Mouse (Mus musculus): ENCODE measurements around the gene Speer4e. TPM values are rescaled to one million over a fixed set of nuclear protein-coding genes. Genes with fewer than 3 reads are reported as not detected.
"Not testable (repeated sequence)": the region's sequence is repeated elsewhere in the genome, so short reads cannot be mapped to it uniquely, and the experiment has no call there.

Speer4e gene
- not detected for total RNA-seq (2021)

DNA sequence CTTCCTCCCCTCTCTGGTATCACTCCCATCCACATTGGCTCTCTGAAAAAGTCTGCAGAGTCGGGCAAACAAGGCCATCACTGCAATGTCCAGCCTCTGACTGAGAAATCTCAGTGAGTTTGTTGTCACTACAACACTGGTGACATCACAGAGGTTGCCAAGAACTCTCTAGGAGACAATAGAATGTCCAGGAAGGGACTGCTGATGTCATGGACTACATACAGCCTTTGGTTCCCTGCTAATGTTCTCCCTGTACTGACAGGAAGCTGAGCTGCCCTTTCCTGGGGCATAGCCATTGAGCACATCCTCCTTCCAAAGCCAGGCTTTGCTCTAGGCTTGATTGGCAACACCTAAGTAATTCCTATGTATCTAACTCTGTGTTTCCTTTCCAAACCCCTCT lies at the start of gene Speer4e:
Speer4e (minus strand) TSS at position 101 of the 400 bp plus-strand sequence.
- DNase-seq (ENCODE audit: extremely low spot score in 1 of 2, low spot score in 2 of 2); intact Hi-C loops (cut with DNase I): not testable (repeated sequence)

DNA sequence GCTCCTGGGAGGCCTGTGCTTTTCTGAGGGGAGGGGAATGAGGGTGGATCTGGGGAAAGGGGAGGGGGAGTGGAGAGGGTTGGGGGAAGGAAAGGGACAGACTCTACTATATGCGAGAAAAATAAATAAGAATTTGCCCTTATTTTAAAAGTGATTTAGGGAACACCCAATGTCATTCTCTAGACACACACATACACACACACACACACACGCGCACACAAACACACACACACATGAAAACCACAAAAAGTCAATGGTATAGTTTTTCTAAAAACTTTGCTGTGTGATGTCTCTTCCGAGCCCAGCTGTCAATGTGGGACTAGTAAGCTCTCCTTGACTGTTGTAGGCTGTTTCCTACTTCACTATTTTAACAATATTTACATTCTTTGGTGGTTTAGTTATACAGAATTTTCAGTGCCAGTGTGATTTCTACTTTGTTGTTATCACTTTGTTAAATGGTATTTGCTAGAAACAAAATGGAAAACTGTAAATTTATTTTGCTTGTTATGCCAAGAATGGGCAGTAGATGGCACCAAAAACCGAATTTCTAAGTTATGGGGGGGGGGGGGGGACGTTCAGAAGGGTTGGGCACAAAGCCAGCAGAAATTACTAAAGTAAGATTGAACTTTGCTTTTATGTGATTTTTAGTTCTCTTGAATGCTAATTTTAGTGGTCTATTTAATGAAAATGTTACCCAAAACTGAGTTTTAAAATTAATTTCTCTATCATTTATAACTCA lies 48.6 kb upstream of the Speer4e start:
- intact Hi-C loops (cut with DNase I); DNase-seq (ENCODE audit: extremely low spot score in 1 of 2, low spot score in 2 of 2): not testable (repeated sequence)

DNA sequence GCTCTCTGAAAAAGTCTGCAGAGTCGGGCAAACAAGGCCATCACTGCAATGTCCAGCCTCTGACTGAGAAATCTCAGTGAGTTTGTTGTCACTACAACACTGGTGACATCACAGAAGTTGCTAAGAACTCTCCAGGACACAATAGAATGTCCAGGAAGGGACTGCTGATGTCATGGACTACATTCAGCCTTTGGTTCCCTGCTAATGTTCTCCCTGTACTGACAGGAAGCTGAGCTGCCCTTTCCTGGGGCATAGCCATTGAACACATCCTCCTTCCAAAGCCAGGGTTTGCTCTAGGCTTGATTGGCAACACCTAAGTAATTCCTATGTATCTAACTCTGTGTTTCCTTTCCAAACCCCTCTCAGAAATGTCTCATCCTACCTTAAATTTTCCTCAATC lies 40.6 kb upstream of the Speer4e start, which contains the start of gene Gm10354:
Gm10354 (minus strand) TSS at position 101 of the 400 bp plus-strand sequence.
- DNase-seq (ENCODE audit: extremely low spot score in 1 of 2, low spot score in 2 of 2); intact Hi-C loops (cut with DNase I): not testable (repeated sequence)

DNA sequence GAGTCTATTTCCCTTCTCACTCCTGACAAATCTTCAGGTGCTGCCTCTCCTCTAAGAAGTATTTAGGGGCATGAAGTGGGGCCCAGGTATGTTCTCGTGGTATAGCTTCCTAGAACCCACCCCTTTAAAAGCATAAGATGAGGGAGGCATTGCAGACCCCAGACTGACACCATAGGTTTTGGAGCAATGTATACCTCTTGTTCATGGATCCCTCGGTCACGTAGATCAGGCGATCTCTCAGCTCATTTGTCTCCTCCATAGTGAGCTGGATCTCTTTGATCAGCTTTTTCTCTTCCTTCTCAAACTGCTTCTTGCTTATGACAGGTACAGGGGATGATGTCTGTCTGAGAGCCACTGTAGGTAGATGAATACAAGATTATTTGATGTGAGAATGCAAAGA lies 39.1 kb upstream of the Speer4e start:
- intact Hi-C loops (cut with DNase I); DNase-seq (ENCODE audit: extremely low spot score in 1 of 2, low spot score in 2 of 2): not testable (repeated sequence)

DNA sequence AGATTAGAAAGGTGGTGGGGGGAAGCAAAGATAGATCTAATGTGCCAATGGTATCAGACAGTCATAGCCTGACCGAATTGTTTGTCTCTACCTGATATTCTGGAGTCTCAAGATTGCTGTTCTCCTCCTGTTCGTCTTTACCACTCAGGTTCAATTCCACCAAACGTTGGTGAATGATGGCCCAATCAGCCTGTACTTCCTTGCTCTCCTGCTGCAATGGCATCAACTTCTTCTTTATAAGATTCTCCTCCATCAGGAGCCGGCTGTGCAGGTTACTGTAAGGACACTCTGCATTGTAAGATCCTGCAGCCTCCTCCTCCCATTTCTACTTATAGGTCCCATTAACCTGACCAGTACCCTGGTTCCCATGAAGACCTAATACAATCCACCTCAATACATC lies 37.1 kb upstream of the Speer4e start:
- DNase-seq (ENCODE audit: extremely low spot score in 1 of 2, low spot score in 2 of 2); intact Hi-C loops (cut with DNase I): not testable (repeated sequence)

DNA sequence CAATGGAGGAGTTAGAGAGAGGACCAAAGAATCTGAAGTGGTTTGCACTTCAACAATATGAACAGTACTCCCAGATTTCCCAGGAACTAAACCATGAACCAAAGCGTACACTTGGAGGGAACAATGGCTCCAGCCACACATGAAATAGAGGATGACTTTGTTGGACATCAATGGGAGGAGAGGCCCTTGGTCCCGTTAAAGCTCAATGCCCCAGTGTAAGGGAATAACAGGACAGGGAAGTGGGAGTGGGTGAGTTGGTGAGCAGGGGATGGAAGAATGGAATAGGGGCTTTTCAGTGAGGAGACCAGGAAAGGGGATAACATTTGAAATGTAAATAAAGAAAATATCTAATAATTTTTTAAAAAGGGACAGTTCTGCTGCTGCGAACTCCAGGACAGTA lies 34.6 kb upstream of the Speer4e start:
- intact Hi-C loops (cut with DNase I); DNase-seq (ENCODE audit: extremely low spot score in 1 of 2, low spot score in 2 of 2): not testable (repeated sequence)

DNA sequence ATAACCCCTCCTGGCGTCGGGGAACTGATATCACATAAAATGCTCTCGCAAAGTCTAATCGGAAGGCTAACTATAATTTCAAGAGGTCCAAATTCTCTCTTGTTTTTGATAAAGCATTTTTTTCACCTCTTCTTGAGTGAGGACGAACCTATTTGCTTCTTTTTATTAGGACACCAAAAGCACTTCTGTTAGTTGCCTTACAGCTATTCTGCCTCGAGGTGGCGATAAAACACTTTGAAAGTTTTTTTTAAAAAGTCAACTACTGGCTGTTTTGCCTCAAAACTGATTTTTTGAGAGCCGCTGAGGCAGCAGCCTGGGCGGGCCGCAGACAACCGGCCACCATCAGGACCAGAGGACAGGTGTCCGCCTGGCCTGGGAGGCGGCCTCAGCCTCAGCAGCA lies 25.6 kb upstream of the Speer4e start:
- intact Hi-C loops (cut with DNase I); DNase-seq (ENCODE audit: extremely low spot score in 1 of 2, low spot score in 2 of 2): not testable (repeated sequence)

DNA sequence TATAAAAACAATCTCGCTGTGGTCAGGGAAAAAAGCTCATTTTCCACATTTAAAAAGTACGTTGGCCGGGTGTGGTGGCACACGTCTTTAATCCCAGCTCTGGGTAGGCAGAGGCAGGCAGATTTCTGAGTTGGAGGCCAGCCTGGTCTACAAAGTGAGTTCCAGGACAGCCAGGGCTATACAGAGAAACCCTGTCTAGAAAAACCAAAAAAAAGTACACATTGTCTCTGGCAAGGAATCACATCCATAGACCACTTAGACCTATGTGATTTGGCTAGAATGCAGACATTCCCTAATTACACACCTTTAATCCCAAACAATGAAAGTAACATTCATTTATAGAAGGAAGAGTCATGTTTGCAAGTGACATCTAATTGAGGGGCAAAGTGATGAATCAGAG lies 23.3 kb upstream of the Speer4e start:
- intact Hi-C loops (cut with DNase I); DNase-seq (ENCODE audit: extremely low spot score in 1 of 2, low spot score in 2 of 2): not testable (repeated sequence)

DNA sequence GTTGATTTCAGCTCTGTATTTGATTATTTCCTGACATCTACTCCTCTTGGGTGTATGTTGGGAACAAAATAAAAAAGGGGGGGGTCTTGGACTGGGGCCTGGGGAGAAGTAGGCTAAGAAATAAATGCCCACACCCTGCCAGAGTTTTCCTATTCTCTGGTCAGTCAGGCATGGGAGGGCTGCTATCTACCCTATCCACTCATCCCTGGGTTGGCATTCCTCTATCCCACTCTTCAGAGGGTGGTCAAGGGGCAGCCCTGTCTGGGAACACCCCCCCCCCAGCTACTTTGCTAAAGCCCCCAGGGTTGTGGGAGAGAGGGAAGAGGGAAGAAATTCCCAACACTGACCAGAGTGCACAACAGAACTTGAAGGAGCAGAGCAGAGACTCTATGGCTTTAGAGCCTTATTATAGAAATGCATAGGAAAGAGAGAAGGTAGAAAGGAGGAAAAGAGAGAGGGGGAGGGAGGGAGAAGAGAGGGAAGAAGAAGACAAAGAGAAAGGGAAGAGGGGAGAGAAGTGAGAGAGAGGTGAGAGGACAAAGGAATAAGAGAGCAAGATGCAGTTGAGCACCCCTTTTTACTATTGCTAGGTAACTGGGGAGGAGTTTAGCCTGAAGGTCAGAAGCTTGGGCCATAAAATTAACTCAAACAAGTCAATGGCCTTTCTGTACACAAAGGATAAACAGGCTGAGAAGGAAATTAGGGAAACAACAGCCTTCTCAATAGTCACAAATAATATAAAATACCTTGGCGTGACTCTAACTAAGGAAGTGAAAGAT lies 17.9 kb upstream of the Speer4e start:
- intact Hi-C loops (cut with DNase I); DNase-seq (ENCODE audit: extremely low spot score in 1 of 2, low spot score in 2 of 2): not testable (repeated sequence)

DNA sequence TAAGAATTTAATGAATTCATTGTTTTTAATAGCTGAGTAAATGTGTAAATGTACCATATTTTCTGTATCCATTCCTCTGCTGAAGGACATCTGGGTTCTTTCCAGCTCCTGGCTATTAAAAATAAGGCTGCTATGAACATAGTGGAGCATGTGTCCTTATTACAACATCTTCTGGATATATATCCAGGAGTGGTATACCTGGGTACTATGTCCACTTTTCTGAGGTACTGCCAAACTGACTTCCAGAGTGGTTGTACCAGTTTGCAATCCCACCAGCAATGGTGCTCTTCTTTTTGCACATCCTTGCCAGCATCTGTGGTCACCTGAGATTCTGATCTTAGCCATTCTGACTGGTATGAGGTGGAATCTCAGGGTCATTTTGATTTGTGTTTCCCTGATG lies 15.4 kb upstream of the Speer4e start:
- DNase-seq (ENCODE audit: extremely low spot score in 1 of 2, low spot score in 2 of 2); intact Hi-C loops (cut with DNase I): not testable (repeated sequence)

DNA sequence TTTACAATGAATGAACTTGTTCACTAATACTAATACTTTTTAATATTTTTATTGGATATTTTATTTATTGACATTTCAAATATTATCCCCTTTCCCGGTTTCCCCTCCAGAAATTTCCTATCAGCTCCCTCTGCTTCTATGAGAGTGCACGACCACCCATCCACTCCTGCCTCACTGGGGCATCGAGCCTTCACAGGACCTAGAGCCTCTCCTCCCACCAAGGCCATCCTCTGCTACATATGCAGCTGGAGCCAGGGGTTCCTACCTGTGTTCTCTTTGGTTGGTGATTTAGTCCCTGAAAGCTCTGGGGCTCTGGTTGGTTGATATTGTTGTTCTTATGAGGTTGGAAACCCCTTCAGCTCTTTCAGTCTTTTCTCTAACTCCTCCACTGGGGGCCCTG lies 14.5 kb upstream of the Speer4e start:
- DNase-seq (ENCODE audit: extremely low spot score in 1 of 2, low spot score in 2 of 2); intact Hi-C loops (cut with DNase I): not testable (repeated sequence)

DNA sequence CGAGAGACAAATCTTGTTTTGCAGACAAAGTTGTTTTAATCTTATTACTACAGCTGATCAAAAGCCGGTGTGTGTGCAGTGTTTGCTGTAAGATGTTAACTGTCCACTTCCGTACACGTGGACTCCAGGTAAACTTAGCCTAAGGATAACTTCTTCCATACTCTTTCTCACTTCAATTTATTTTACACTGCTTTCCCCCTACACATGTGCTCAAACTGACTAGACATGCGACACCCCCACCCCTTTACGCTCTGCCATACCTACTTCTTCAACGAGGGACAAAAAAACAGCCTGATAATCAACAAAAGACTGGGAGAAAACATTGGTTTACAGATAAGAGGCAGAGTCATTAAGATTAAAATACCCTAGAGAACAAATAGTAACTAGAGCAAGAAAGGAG lies 13.6 kb upstream of the Speer4e start:
- DNase-seq (ENCODE audit: extremely low spot score in 1 of 2, low spot score in 2 of 2); intact Hi-C loops (cut with DNase I): not testable (repeated sequence)

DNA sequence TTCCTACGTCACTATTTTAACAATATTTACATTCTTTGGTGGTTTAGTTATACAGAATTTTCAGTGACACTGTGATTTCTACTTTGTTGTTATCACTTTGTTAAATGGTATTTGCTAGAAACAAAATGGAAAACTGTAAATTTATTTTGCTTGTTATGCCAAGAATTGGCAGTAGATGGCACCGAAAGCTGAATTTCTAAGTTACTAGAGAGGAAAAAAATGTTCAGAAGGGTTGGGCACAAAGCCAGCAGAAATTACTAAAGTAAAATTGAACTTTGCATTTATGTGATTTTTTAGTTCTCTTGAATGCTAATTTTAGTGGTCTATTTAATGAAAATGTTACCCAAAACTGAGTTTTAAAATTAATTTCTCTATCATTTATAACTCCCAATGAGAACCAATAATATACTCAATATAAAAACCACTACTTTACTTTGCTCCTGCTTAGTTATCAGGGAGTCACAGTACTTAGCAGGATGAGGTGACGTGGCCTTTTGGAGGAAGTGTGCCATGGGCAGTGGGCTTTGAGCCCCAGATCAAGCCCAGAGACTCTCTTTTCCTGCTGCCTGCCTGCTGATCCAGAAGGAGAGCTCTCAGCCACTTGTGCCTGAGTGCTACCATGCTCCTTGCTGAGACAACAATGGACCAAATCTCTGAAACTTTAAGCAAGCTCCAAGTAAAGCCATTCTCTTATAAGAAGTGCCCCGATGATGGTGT lies 9.4 kb upstream of the Speer4e start:
- intact Hi-C loops (cut with DNase I), result not testable (repeated sequence)
- DNase-seq (ENCODE audit: extremely low spot score in 1 of 2, low spot score in 2 of 2), result peak in 1 of 2 experiments; percentile 15

DNA sequence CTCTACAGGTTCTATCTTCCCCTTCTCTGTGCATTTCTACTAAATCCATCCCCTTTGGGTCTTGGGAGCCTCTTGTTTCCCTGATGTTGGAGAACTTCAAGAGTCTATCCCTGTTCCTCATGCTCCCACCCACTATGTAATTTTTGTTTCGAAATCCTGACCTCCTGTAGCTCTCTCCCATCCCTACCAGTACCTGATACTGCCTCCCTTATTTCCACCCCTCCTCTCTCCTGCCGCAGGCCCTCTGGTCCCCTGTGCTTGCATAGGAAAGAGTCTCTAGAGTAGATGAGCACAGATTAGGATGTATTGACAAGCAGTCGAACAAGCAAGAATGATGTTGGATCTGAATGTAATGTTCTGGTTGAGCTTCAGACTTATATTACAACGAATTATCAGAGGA lies 7.3 kb upstream of the Speer4e start:
- DNase-seq (ENCODE audit: extremely low spot score in 1 of 2, low spot score in 2 of 2); intact Hi-C loops (cut with DNase I): not testable (repeated sequence)

DNA sequence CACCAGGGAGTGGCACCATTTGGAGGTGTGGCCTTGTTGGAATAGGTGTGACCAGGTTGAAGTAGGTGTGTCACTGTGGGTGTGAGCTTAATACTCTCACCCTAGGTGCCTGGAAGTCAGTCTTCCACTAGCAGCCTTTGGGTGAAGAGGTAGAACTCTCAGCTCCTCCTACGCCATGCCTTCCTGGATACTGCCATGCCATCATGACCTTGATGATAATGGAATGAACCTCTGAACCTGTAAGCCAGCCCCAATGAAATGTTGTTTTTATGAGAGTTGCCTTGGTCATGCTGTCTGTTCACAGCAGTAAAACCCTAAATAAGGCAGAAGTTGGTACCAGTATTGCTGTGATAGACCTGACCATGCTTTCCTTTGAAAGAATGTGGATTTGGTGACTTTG lies 2.8 kb upstream of the Speer4e start:
- intact Hi-C loops (cut with DNase I), result not testable (repeated sequence)

DNA sequence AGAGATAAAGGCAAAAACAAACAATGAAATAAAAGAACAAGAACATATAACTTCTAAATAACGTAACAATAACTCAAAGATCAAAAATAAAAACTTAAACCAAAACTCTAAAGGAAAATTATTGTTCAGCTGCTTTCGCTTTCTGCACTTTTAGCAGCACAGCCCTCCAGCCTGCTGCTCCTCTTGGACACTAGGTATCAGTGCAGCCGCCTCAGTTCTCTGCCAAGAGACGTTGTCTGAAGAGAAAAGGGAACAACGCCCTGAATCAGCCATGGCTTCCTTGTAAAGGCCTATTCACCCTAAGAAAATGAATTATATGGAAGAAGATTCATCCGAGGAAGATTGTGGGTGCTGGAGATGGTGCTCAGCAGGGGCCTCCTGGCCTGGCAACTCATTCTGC lies 4.5 kb downstream of the Speer4e start:
- DNase-seq (ENCODE audit: extremely low spot score in 1 of 2, low spot score in 2 of 2); intact Hi-C loops (cut with DNase I): not testable (repeated sequence)

More for the DNA sequence above, 2.8 kb upstream of the Speer4e start:
- DNase-seq (ENCODE audit: extremely low spot score in 1 of 2, low spot score in 2 of 2), result not testable (repeated sequence)

DNA sequence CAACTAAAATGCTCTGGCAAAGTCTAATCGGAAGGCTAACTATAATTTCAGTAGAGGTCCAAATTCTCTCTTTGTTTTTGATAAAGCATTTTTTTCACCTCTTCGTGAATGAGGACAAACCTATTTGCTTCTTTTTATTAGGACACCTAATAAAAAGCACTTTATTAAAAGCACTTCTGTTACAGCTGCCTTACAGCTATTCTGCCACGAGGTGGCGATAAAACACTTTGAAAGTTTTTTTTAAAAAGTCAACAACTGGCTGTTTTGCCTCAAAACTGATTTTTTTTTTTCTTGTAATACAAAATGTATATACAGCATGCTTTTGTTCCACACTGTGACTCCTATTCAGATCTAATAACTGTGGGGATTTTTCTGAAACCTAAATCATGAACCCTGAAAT lies 11.2 kb downstream of the Speer4e start:
- DNase-seq (ENCODE audit: extremely low spot score in 1 of 2, low spot score in 2 of 2); intact Hi-C loops (cut with DNase I): not testable (repeated sequence)

DNA sequence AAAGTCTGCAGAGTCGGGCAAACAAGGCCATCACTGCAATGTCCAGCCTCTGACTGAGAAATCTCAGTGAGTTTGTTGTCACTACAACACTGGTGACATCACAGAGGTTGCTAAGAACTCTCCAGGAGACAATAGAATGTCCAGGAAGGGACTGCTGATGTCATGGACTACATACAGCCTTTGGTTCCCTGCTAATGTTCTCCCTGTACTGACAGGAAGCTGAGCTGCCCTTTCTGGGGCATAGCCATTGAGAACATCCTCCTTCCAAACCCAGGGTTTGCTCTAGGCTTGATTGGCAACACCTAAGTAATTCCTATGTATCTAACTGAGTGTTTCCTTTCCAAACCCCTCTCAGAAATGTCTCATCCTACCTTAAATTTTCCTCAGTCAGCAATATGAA lies 23.4 kb downstream of the Speer4e start, which contains the start of gene Gm9758:
Gm9758 (minus strand) TSS at position 101 of the 400 bp plus-strand sequence.
- intact Hi-C loops (cut with DNase I); DNase-seq (ENCODE audit: extremely low spot score in 1 of 2, low spot score in 2 of 2): not testable (repeated sequence)

DNA sequence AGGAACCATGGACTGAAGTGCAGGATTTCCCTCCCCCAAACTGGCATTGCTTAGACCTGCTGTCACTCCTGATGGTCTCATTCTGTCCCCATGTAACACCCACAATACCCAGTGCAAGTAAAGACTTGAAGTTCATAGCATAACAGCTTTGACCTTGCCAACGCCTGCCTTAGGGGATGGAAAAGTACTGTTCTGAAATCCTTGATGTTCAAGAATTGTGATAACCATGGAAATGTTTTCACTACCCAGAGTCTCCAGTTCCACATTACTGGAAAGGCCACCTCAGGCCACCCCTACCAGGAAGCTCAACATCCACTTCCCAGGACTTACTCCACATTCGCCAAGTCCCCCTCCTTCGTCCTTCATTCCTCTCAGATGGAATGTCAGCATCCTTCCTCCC lies 23.9 kb downstream of the Speer4e start:
- DNase-seq (ENCODE audit: extremely low spot score in 1 of 2, low spot score in 2 of 2); intact Hi-C loops (cut with DNase I): not testable (repeated sequence)

Measured in left cerebral cortex, postnatal 10 days (tissue).